Mouse (Mus musculus) thymus, postnatal 36 days (tissue): ENCODE results near the gene Mief1.

Source experiments
- DNase-seq, 2 experiments: peaks; one replicate each; pipeline ENCODE4 v3.0.0; 2022; ENCODE audit warnings: mixed read lengths in 2 of 2

The Mief1 gene

DNA sequence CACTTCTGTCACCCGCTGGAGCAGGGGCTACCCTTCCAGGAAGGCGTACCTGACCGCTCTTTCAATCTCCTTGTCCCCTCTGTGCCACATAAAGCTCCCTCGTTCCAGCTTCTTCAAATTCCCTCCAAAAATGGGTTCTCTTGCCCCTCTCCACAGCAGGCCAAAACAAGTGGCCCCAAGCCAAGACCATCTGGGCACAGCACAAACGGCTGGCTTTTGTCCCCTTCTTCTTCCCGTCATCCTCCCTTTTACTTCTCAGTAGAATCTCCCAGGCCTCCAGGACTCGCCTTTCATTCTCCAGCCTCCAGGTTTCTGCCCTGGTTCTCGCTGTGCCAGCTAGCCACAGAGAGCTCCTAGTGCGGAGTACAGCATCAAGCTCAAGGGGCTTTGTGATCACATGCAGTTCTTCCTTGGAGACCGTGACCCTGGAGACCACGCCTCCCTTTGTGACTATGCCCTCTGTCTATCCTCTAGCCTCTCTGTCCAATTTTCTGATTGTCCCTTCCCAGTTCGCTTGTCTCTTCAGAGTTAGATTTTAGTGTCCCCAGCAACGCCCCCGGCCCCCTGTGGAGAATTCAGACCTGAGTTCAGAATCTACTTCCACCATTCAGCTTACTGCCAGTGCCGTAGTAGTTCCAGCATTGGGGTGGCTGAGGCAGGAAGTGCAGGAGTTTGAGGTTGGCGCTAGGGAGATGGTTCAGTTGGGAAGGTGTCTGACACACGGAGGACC lies 5.6 kb upstream of the Mief1 start:
- DNase-seq: no peak

DNA sequence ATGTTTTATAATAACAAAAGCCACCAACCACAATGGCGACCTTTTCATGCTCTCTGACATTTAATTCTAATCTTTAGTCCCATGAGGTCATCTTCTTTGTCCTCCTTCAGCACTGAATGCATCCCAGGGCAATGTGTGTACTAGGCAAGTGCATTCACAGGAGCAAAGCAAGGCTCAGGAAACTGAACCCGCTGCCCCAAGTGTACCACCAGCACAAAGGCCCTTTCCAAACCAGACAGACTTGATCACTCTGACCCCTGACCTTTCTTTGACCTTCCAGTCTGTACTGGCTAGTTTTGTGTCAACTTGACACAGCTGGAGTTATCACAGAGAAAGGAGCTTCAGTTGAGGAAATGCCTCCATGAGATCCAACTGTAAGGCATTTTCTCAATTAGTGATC lies 1.5 kb upstream of the Mief1 start:
- DNase-seq: no peak

DNA sequence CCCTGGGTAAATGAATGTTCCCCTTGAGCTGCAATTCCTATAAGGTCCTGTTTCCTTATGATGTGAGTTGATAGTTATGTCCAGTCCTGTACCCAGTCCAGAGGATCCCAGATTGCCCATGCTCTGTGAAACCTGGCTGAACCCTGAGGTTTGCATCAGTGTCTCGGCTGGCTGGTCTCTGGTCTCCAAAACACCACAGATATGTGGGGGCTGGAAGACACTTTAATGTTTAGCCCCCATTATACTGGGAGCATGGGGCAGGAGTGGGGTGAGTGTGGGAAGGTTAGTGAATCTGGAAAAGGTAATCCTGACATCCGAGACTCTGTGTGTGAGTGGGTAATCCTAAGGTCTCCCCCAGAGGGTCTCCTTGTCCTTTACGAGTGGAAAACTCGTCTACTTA lies 765 bp upstream of the Mief1 start:
- DNase-seq: no peak

DNA sequence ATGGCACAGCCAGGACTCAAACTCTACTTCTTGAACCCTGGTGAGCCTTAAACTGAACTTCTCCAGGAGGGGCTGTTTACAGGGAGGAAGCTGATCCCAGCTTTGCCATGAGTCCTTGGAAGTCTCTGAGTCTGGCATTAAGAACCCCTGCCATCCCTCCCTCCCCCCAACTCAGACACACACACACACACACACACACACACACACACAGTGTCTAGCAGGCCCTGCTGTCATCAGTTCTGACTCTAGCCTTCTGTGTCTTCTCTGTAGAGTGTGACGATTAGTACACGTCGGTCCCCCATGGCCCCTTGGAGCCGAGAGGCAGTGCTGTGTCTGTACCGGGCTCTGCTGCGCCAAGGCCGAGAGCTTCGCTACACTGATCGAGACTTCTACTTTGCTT lies 1.7 kb downstream of the Mief1 start, which contains the start of gene AC140267.1:
Gene AC140267.1, plus strand, starts transcription at position 301 of the 400 bp plus-strand sequence.
- DNase-seq: no peak

DNA sequence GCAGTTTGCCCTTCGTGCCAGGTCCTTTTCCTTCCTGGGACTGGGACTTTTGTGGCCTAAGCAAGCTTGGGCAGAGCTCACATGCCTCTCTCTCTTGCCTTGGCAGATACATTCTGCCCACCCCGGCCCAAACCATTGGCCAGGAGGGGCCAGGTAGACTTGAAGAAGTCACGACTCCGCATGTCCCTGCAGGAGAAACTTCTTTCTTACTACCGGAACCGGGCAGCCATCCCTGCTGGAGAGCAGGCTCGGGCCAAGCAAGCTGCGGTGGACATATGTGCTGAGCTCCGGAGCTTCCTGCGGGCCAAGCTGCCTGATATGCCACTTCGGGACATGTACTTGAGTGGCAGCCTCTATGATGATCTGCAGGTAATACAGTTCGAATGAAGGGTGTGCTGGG lies 14.3 kb downstream of the Mief1 start:
- DNase-seq: no peak

DNA sequence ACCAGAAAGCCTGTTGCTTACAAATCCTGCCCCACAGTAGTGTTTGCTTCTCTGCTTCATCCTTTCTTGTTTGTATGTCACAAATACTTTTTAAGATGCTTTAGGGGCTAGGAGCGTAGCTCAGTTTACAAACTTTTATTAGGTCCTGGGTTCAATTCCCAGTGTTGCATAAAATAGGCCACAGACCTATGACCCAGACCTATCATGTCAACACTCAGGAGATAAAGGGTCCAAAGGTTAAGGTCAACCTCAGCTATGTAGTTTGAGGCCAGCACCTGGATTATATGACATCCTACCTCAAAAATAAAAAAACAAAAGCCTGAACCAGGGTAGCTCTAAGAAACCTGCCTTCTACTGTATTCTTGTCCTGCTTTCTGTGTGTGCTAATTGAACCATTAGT lies 14.8 kb downstream of the Mief1 start:
- no peak for DNase-seq

DNA sequence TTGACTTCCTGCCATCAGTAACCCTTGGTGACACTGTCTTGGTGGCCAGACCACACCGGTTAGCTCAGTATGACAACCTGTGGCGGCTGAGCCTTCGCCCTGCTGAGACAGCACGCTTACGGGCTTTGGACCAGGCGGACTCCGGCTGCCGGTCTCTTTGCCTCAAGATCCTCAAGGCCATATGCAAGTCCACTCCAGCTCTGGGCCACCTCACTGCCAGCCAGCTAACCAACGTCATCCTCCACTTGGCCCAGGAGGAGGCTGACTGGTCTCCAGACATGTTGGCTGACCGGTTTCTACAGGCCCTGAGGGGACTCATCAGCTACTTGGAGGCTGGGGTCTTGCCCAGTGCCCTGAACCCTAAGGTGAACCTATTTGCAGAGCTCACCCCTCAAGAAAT lies 15.9 kb downstream of the Mief1 start:
- DNase-seq: no peak

DNA sequence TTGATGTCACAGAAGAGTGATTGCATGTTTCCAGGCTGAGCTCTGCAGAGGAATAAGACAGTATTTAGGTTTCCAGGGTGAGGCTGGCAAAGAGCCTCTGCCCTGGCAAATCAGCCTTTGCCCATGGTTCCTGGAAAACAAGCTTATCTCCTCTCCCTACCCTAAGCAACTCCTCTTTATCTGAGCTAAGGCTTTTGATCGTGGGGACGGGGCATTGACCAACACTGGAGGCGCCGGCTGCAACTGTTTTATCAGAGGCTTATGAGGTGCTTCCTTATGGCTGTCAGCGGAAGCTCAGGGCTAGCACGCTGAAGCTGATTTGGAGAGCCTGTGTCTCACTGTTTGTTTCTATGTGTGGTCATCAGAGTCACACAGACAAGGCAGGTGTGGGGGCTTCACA lies 16.8 kb downstream of the Mief1 start:
- no peak for DNase-seq

DNA sequence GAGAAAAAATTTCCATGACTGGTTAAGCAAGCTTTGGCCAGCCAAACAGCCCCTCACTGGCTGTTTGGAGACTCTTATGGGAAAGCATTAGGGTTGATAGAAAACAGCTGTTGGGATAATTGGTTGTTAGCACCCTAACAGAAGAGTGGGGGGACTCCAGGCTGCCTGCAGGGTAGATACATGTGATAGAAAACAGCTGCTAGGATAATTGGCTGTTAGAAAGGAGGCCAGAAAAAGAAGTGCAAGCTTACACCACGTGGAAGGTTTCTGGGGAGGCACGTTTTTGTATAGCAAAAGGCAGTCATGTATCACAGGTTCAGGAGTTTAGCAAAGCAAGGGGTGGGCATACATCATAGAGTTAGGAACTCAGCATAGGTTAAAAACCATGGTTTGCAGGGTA lies 19.7 kb downstream of the Mief1 start:
- DNase-seq: no peak

DNA sequence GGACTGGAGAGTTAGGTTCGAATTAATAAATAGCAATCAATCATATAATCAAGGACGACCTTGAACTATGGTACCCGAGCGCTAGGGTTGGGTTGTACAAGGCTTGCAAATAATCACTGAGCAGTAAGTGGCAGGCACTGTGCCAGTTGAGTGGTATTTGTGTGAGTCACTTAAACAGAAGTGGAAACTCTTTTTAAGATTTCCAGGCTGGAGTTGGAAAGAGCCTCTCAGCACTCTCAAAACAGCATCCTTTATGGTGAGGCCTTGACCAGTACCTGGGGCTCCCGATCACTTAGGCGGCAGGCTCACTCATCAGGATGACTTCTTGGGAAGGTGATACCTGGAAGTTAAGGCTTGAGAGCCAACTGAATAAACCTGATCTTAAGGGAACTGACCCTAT lies 20.4 kb downstream of the Mief1 start:
- DNase-seq: no peak

DNA sequence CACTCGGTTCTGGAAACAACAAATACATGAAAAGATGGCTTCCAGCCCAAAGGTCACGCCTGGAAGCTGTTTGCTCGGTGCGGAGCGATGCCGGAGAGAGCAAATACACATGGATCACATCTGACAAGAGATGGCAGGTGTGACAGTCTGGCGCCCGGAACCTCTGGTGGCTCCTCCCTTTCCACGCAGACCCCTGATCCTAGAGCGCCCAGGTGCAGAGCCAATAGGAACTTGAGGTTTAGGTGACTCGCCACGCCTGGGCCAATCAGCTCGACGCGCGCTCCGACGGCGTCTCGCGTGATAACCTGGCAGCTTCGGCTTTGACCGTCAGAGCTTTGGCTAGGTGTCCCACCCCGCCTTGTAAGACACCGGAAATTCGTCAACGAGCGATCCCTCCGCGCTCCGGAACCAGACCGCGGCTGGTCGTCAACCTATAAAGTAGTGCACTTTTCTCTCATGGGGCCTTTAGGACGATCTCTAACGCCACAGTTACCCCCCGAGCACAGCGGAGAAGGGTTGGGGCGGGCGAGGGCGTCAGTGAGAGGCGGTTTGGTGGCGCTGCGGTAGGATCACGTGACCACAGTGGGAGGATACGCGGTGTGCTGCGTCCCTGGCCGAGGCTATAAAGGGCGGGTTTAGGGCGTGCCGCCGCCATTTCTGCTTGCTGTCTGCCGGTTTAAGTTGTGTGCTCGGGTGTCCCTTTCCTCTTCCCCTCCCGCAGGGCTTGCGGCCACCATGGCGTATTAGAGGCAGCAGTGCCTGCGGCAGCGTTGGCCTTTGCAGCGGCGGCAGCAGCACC lies 21.2 kb downstream of the Mief1 start, which contains the start of gene Atf4:
Gene Atf4, plus strand, starts transcription at position 338 of the 799 bp plus-strand sequence.
- DNase-seq: peak; percentile 96 to 98

DNA sequence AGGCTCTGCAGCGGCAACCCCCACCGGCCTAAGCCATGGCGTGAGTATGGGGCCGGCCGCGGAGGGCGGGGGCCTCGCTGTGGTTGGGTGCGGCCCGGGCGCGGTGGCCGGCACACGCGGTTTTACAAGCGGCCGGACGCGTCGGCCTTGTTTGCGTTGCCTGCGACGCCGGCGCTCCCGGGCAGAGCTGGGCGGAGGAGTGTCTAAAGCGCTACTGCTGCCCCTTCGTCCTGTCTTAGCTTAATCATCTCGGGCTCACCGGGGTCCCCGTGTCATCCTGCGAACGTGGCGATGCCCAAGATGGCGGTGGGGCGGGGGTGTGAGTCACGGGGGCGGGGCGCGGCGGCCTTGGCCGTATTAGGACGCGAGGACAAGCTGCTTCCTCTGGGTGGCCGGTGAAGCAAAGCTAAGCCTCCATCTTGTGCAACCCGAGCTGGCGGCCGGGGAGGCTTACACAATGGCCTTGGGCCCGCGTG lies 21.9 kb downstream of the Mief1 start:
- DNase-seq: peak in 1 of 2 experiments; percentile 64

DNA sequence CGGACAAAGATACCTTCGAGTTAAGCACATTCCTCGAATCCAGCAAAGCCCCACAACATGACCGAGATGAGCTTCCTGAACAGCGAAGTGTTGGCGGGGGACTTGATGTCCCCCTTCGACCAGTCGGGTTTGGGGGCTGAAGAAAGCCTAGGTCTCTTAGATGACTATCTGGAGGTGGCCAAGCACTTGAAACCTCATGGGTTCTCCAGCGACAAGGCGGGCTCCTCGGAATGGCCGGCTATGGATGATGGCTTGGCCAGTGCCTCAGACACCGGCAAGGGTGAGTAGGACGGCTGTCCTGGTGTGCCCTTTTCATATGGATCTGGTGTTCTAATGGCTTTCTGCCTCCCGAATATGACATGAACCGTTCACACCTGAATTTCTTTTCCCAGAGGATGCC lies 22.4 kb downstream of the Mief1 start:
- no peak for DNase-seq

DNA sequence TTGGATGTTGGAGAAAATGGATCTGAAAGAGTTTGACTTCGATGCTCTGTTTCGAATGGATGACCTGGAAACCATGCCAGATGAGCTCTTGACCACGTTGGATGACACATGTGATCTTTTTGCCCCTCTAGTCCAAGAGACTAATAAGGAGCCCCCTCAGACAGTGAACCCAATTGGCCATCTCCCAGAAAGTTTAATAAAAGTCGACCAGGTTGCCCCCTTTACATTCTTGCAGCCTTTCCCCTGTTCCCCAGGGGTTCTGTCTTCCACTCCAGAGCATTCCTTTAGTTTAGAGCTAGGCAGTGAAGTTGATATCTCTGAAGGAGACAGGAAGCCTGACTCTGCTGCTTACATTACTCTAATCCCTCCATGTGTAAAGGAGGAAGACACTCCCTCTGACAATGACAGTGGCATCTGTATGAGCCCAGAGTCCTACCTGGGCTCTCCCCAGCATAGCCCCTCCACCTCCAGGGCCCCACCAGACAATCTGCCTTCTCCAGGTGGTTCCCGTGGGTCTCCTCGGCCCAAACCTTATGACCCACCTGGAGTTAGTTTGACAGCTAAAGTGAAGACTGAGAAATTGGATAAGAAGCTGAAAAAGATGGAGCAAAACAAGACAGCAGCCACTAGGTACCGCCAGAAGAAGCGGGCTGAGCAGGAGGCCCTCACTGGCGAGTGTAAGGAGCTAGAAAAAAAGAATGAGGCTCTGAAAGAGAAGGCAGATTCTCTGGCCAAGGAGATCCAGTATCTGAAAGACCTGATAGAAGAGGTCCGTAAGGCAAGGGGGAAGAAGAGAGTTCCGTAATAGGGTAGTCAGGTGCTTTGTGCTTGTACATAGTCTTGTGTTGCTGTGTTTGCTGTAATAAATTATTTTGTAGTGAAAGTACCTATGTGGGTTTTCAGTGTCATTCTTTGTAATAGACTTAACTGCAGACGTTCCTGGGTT lies 23.1 kb downstream of the Mief1 start:
- no peak for DNase-seq

DNA sequence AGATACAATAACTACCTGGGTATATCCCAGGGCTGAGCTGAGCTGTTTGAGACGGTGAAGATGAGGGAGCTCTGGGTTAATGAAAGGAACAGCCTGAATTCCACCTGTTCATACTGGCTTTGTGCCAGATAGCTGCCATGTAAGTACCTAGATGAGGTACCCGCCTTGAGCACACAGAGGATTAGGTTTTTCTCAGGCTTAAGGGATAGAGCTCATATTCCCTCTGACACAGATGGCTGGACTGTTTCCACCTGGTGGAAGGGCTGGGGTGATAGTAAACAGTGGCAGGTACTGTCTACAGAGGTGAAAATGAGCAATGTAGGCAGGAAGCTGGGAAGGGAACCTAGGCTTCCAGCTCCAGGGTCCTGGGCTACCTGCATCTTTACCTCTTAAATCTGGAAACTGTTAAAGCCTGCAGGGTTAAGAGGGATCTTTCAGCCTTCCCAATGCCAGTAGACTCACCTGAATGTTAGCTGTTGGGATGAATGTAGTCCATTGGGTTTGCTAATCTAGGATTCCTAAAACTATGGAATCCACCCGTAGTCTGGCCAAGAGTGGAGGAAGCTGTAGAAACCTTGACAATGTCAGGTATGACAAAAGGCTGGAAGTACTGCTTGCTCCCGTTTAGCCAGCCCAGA lies 23.9 kb downstream of the Mief1 start:
- no peak for DNase-seq

DNA sequence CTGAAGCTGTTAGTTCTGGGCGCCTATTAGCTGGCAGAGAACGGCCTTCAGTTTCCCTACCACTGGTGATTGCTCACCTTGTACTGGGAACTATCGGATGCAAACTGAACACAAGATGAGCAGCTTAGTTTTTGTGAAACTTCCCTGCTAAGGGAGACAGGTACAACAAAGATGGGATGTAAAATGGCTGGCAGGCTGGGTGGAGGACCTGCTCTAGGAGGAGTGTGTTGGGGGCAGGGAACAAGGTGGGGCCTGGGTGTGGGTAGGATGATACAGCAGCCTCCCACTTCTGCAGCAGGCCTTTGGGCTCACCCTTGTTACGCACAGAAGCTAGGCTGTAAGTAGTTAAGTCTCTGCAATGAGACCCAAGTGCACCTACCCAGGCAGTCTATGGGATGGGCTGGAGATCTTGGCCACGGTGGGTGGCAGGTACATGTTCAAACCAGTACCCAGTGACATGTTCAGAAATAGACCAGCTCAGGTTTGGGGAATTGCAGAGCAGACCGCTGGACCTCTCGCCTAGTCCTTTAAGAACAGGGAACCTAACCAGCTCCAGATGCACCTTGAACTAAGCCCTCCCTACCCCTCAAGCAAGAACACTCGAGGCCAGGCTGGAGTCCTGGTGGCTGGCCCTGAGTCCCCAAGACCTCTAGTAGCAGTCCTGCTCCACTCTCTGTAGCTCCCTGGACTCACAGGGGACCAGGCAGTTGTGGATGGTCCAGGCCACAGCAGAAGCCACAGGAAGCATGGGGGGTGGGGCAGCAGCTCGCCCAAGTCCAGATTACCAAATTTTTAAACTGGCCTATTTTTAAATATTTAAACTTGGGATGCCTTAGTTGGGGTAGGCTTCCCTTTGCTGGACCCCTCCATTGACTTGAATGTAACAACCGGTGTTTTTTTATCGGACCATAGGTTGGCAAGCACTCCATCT lies 24.7 kb downstream of the Mief1 start:
- DNase-seq: no peak

DNA sequence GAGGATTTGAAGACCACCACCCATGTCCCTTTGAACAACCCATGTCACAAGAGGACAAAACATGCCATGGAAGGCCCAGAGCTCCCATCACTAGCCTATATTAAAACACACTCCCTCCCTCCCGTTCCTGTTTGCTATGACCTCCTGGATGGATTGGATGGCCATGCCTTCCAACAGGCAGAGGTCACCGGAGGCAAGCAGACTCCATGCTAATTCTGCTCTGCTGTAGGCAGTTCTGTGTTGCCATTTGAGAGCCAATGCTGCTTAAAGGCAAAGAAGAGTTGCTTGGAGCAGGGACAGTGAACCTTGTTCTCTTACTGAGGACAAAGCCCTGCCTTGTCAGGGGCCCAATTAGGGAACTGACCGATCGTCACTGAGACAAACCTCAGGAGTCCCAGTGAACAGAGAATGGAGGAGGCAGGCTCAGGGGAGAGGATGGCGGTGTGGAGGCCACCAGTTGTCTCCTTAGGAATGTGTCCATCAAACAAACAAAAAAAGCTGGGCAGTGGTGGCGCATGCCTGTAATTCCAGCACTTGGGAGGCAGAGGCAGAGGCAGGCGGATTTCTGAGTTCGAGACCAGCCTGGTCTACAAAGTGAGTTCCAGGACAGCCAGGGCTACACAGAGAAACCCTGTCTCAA lies 25.7 kb downstream of the Mief1 start:
- DNase-seq: no peak

DNA sequence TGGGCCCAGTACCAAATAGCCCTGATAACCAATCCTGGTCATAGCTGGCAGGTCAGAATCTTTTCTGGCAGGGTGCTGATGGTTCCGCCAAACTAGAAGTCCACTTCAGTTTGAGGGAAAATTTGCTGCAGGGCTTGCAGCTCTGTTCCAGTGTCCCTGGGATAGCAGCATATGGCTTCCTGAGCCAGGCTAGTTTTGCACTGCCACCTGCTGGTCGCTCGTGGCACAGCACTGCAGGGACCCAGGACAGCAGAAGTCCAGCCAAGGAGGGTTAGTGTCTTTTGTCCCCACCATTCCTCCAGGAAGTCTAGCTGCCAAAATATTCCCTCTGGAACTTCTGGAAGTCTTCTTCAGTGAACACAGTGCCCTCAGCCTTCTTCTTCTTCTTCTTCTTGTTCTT lies 26.9 kb downstream of the Mief1 start:
- peak; percentile 70 to 78 for DNase-seq

DNA sequence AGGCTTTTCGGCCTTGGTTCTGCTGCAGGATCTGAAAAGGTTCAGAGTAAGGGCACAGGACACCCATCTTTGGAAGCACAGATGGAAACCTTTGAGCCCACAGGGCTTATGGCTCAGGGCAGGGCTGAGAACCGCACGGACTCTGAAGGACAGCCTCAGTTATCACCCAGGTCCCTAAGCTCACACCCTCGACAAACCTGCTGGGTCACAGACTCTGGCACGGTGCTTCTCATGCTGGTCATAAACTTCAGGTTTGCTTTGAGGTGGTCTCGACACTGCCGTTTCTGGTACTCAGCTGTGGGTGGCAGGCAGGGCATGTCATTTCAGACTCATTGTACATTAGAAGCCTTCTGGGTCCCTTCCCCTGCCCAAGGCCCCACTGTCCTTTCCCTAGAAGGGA lies 27.3 kb downstream of the Mief1 start:
- no peak for DNase-seq
